Mouse (Mus musculus) megakaryocyte, adult 5-6 weeks (primary cell): ENCODE measurements around the gene Cog2. TPM values are rescaled to one million over a fixed set of nuclear protein-coding genes. Genes with fewer than 3 reads are reported as not detected.

Experiments used
- ATAC-seq: 2 replicates; pipeline ENCODE4 v1.8.0; 2016; ENCODE audit warnings: mild to moderate bottlenecking, inconsistent platforms; ENCODE audit not compliant: poor library complexity, severe bottlenecking
- total RNA-seq, 2 experiments: library from RNA; stranded (forward) in 1 of 2; stranded (reverse) in 1 of 2; fragments of 153-499, 151-499 nt in 1 of 2; fragments of 221-1000, 200-1000 nt in 1 of 2; gene quantifications; 2 replicates each; pipeline versions ENCODE4 v1.2.3 to v1.2.4; 2015 to 2017

The Cog2 gene
- total RNA-seq, 2 experiments from 2014 or later, result 14.4 to 21.7 TPM

DNA sequence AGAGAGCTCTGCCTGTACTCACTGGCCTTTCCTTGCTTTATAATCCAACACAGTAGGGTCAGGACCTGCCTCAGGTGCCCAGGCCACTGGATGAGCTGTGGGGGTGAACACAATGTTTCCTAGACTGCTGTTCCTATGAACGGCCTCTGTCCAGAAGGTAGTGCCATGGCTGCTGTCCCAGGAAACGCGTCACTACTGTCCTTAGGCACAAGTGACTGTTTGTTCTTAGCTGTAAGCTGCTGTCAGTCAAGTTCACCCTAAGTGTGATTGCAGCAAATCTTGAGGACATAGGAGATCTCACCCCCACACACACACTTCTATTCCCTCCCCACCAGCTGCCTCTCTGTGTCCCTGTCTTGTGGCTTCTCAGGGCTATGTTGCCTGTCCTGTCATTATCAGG lies 47.0 kb downstream of the Cog2 start:
- no peak for ATAC-seq

DNA sequence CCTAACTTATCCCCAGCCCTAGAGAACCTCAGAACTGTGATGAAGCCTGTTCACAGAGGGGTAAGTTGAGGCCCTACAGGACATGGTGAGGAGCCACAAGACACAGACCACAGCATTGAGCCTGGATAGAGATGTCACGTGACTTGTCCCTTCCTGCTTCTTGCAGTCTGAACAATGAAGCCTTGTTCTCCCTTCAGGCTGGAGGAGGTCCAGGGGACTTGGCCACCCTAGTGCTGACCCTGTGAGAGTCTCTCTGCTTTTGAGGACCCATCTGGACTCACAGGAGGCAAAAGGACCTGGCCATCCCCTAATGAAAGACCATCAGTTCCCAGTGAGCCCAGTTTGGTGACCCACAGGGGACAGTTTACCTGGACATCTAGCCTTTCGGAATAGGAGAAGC lies 48.5 kb downstream of the Cog2 start:
- ATAC-seq, result no peak

DNA sequence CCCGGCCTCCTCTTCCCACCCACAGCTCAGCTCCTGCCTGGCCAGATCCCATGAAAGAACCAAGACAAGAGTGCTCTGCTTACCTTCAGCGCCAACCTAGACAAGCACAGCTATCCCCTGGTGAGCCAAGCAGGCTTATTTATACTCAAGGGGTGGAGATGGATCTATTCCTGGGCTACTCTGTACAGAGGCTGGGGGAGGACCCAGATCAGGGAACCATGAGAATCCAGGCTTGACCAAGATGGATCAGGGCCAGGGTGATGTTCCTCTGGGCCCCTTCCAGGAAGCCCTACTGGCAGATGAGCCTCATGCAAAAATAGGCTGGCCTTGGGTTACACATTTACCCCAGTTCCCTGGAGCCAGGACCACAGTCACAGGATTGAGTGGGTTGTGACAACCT lies 49.0 kb downstream of the Cog2 start, which contains the start of gene Agt:
Gene Agt, minus strand, starts transcription at position 114 of the 400 bp plus-strand sequence.
- no peak for ATAC-seq

DNA sequence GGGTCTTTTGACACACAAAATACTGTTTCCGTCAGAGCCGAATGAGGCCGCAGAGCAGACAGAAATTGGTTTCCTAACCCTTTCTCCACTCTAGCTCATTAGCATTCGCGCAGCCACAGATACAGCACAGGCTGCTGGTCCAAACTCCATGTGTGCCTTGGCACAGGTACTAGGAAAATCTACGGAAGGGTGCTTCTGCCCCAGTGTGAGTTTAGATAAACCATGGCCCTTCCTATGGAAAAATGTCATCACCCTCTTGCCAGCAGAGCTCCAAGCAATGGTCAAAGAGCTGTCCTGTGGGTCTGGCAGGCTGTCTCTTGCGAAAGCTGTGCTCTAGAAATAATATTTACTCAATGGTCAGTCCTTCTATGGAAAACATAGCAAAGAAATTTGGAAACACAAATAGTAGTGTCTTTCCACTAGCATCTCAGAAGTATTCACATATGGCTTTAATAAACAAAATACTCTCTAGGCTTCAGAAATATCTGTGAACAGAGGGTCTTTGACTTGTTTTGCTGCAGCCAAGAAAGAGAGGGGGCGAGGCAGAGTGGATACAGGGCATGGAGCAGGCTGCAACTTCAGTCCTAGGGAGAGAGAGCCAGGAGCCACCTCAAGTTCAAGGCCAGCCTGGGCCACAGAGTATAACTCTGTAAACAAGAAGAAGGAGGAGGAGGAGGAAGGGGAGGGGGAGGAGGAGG lies 51.3 kb downstream of the Cog2 start:
- ATAC-seq, result no peak

DNA sequence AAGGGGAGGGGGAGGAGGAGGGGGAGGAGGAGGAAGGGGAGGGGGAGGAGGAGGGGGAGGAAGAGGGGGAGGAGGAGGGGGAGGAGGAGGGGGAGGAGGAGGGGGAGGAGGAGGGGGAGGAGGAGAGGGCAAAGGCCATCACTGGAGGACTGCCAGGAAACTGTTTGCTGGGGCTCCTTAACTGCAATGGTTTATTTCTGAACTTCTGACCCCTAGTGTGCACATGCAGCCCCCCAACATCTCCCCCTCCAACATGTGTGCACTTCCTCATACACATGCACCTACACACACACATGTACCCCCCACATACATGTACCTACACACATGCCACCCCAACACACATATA lies 51.8 kb downstream of the Cog2 start:
- ATAC-seq, result no peak

DNA sequence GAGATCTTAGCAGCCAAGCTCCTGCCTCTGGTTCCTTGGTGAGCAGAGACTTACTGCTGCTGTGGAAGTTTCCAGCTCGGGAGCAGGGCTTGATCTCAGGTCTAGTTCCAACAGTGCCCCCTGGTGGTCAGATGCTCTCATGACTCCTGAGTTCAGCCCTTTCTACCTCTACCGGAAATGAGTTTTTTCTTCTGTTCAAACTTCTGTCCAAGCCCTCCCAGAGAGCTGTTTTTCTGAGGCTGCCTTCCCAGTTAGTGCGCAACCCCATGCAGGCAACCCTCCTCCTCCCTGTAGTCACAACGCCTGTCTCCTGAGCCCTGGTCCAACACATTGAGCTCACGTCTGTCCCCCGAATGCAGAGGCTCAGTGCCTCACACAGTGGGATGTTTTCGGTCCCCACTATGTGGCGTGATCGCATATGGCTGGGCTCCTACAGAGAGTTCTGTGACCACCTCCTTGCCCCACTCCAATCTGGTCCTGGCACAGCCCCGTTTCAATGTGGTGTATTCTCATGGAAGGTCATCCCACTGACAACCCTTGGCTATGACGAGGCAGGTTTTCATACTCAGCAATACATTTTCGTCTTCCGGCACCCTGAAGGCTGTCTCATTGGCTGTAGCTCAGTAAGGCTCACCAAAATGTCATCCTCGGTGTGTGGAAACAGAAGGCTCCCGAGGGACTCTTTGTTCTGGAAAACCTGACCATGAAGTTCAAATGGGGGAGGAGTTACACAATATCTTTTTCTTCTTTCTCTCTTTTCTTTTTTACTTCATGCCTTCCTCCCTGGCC lies 53.2 kb downstream of the Cog2 start:
- peak; percentile 87 for ATAC-seq

DNA sequence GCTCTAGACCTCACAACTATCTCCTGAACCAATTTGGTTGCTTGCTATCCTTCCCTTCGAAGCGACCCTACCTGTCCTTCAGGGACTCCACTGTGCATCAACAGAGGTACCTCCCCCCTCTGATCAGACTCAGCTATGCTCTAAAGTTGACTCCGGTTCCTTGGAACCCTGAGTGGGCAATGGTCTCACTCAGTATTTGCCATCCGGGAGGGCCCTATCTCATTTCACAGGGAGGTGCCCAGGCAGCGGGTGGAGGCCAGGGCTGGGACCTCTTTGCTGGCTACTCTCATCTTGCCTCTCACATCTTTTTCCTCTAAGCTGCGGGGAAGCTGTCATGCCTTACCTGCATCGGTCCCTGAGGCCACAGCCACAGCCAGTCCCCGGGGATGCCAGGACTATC lies 55.2 kb downstream of the Cog2 start, which contains the start of gene Capn9:
Gene Capn9, plus strand, starts transcription at position 301 of the 400 bp plus-strand sequence.
- ATAC-seq, result no peak

DNA sequence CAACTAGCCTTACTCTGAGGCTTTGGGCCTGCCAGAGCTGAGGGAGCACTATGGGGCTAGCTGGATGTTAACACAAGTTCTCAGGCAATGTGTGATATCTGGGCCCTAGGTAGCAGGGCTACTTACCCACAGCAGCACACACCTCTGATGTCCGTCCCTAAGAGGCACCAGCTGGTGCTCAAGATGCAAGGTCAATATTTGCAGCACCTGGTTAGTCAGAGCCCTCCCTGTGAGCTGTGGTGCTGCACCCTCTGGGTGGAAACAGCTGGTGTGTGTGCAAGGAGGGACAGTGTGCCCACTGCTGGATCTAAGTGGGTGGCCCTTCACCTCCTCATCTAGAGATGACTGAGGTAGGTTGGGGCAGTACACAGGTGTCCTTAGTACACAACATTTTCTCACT lies 56.2 kb downstream of the Cog2 start:
- ATAC-seq, result no peak

DNA sequence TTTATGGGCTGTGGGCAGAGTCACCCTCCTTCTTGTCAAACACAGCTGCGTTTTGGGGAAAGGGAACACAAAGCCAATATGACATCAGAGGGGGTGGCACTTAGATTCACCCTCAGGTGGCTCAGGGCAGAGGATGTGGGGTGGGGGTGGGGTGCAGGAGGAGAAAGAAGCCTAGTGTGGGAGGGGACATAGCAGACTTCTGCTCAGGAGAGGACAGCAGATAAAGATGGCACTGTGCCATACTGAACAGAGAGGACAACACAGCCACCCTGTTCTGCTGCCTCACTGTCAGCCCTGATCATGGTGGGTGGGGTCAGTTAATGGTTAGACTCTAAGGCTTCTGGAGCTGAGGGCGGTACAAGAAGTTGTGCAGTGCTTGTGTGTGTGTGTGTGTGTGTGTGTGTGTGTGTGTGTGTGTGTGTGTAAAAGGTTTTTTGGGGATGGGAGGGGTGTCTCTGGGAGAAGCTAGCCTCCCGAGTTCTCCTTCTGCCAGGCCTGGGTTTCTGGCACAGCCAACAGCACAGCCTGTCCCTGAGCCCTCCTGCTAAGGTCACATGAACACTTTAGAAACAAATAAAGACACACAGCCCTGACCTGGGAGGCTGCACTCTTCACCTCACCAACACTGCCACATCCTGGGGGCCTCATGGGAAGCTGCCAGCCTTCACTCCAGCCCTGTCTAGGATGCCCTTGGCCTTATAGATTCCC lies 65.3 kb downstream of the Cog2 start:
- no peak for ATAC-seq

DNA sequence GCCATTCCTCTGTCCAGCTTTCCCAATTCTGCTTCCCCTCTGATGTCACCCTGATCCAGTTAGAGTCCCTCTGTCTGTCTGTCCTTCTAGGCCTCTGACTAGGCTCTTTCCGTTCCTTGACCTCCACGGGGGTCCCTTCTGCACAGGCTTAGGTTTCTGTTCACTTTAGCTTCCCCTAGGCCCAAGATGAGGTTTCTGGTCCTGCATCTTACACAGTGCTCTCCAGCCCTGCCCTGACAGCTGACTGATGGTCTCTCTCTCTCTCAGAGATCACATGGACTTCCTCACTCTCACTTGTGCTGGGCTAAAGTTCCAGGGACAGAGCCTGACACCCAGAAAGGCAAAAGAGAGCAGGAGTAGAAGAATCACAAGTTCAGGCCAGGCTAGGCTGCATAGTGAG lies 66.0 kb downstream of the Cog2 start:
- ATAC-seq, result no peak

DNA sequence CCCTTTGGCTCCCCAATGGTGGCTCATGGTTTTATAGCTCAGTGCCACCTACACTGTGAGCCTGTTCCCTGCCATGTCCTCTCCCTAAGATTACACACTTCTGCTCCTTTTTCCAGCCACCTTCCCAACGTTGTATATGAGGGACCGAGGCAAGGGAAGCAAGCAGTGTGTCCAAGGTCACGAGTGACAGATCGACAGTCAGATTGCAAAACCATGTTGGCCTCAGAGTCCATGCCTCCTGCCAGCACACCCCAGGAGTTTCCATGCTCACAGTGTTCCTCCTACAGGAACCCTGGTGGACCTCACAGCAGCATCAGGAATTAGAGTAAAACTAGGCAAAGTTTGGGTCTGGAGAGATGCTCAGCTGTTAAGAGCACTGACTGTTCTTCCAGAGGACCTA lies 68.8 kb downstream of the Cog2 start:
- ATAC-seq, result no peak

Other genes starting within 250 kb of the Cog2 start
- gene Pgbd5, start 81.1 kb upstream of the Cog2 start, total RNA-seq (2015), result 0.09 TPM in 1 of 2 replicates, not detected in the other
- not detected in 2 replicates for gene Pgbd5, start 81.1 kb upstream of the Cog2 start, total RNA-seq (2017)
- 0.27 TPM in 1 of 2 replicates, not detected in the other for gene Agt, start 48.9 kb downstream of the Cog2 start, total RNA-seq (2015)
- 0.11 and 0.94 TPM in 2 replicates for gene Agt, start 48.9 kb downstream of the Cog2 start, total RNA-seq (2017)
- not detected in 2 replicates for gene Capn9, start 55.3 kb downstream of the Cog2 start, total RNA-seq (2015)
- not detected in 2 replicates for gene Capn9, start 55.3 kb downstream of the Cog2 start, total RNA-seq (2017)
- 6.2 and 7.5 TPM in 2 replicates for gene 2310022B05Rik, start 142.6 kb downstream of the Cog2 start, total RNA-seq (2015)
- gene 2310022B05Rik, start 142.6 kb downstream of the Cog2 start, total RNA-seq (2017), result 1.6 and 2.1 TPM in 2 replicates
- 34.0 and 47.9 TPM in 2 replicates for gene Ttc13, start 201.2 kb downstream of the Cog2 start, total RNA-seq (2015)
- 32.7 and 36.7 TPM in 2 replicates for gene Ttc13, start 201.2 kb downstream of the Cog2 start, total RNA-seq (2017)
- gene Arv1, start 201.4 kb downstream of the Cog2 start, total RNA-seq (2015), result 4.6 and 5.3 TPM in 2 replicates
- 0.92 and 1.5 TPM in 2 replicates for gene Arv1, start 201.4 kb downstream of the Cog2 start, total RNA-seq (2017)
- 0.98 and 1.3 TPM in 2 replicates for gene Fam89a, start 231.1 kb downstream of the Cog2 start, total RNA-seq (2015)
- 0.33 TPM in 1 of 2 replicates, not detected in the other for gene Fam89a, start 231.1 kb downstream of the Cog2 start, total RNA-seq (2017)